Mouse (Mus musculus): ENCODE data around the gene Ugt1a10. TPM values are rescaled to one million over a fixed set of nuclear protein-coding genes. Genes with fewer than 3 reads are reported as not detected.

Ugt1a10 gene
- polyA plus RNA-seq, 1 experiment from 2014 or later, result not detected

DNA sequence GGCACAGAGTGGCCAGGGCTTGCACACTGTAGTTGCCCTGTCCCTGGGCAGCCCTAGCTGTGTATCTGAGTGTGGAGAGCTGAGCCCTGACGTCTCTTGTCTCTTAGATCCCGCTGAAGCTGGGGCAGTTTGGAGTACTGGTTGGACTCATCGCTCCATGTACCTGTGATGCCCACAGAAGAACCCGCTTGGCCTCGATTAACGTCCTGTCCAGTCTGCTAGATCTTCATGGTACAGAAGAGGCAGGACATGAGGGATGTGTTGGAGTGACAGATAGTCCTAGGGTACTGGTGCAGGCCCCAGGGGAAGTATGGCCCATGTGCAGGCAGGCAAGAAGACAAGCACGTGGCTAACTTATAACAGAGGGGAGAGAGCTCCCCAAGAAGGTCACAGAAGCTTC is 194.4 kb downstream of the Ugt1a10 start:
- WGBS, result 76% methylated on average over 7 of the region's 7 CpGs
- Histone ChIP-seq H3K36me3 (no peaks in the 10 kb centered on the region), H3K27me3 (ENCODE audit: insufficient read depth, poor library complexity, severe bottlenecking) (no peaks in the 10 kb centered on the region), H3K9me3 (peaks cover 98% of the 10 kb centered on the region), H3K4me1 (replicated peaks) (no peaks in the 10 kb centered on the region), H3K4me3 (no peak overlapping the region), H3K27ac (no peak overlapping the region)
- no peak for DNase-seq (ENCODE audit: low spot score)

GRCm38 (mm10) chr1:88250023-88250422 is 194.8 kb downstream of the Ugt1a10 start:
- Histone ChIP-seq H3K27ac (no peak overlapping the region), H3K27me3 (ENCODE audit: insufficient read depth, poor library complexity, severe bottlenecking) (no peaks in the 10 kb centered on the region), H3K36me3 (no peaks in the 10 kb centered on the region), H3K4me1 (replicated peaks) (no peaks in the 10 kb centered on the region), H3K9me3 (peaks cover 98% of the 10 kb centered on the region), H3K4me3 (no peak overlapping the region)
- DNase-seq (ENCODE audit: low spot score), result no peak
- 83% methylated on average over 5 of the region's 5 CpGs for whole genome bisulfite sequencing

DNA sequence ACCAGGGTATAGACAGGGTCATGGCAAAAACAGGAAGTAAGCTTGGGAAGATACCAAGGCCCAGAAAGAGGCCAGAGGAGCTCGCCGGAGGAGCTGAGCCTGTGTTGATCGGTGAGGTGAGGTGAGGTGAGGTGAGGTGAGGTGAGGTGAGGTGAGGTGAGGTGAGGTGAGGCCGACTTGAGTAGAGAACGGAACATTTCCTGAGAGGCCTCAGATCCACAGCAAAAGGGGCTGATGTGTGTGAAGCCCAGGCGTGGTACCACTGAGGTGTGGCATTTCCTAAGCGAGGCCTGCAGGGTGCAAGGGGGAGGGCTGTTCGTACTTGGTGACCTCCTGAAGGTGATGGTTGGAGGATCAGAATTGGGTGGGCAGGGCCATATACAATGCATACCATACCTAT is 197.9 kb downstream of the Ugt1a10 start:
- Histone ChIP-seq H3K4me3 (no peak overlapping the region), H3K9me3 (peaks cover 98% of the 10 kb centered on the region), H3K27me3 (ENCODE audit: insufficient read depth, poor library complexity, severe bottlenecking) (no peaks in the 10 kb centered on the region), H3K36me3 (no peaks in the 10 kb centered on the region), H3K27ac (no peak overlapping the region), H3K4me1 (replicated peaks) (no peaks in the 10 kb centered on the region)
- no peak for DNase-seq (ENCODE audit: low spot score)
- WGBS, result 74% methylated on average over 8 of the region's 8 CpGs

DNA sequence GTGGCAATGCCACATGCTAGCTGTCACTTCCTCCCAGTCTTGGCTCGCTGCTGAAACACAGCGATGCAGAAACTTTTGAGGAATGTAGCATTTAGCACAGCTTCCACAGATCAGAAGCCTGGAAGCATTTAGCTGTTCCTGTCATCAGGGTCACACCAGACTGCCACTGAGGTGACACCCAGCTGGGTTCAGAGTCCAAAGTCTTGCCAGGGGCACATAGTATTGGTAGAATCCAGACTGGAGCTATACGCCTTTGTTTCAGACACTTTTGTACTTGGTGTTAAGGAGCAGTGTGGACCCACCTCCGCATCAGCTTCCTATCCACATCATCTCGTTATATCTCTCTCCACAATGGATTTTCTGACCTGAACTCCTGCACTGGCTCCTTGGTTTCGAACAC is 198.4 kb downstream of the Ugt1a10 start:
- Histone ChIP-seq H3K27ac (no peak overlapping the region), H3K4me1 (replicated peaks) (no peaks in the 10 kb centered on the region), H3K4me3 (no peak overlapping the region), H3K36me3 (no peaks in the 10 kb centered on the region), H3K27me3 (ENCODE audit: insufficient read depth, poor library complexity, severe bottlenecking) (no peaks in the 10 kb centered on the region), H3K9me3 (peaks cover 98% of the 10 kb centered on the region)
- no peak for DNase-seq (ENCODE audit: low spot score)
- WGBS, result 73% methylated on average over 6 of the region's 6 CpGs

GRCm38 (mm10) chr1:88254793-88255465 is 199.7 kb downstream of the Ugt1a10 start:
- H3K4me1 ChIP-seq (replicated peaks), result no peaks in the 10 kb centered on the region
- peaks cover 98% of the 10 kb centered on the region for H3K9me3 ChIP-seq
- DNase-seq (ENCODE audit: low spot score), result no peak
- no peak overlapping the region for H3K27ac ChIP-seq
- H3K4me3 ChIP-seq, result no peak overlapping the region
- peaks cover 8% of the 10 kb centered on the region for H3K36me3 ChIP-seq
- H3K27me3 ChIP-seq (ENCODE audit: insufficient read depth, poor library complexity, severe bottlenecking), result no peaks in the 10 kb centered on the region
- 88% methylated on average over 12 of the region's 12 CpGs for WGBS

GRCm38 (mm10) chr1:88255466-88255857 is 200.3 kb downstream of the Ugt1a10 start:
- H3K27ac ChIP-seq, result no peak overlapping the region
- DNase-seq (ENCODE audit: low spot score), result no peak
- H3K27me3 ChIP-seq (ENCODE audit: insufficient read depth, poor library complexity, severe bottlenecking), result no peaks in the 10 kb centered on the region
- peaks cover 14% of the 10 kb centered on the region for H3K36me3 ChIP-seq
- WGBS, result 57% methylated on average over 2 of the region's 2 CpGs
- peaks cover 98% of the 10 kb centered on the region for H3K9me3 ChIP-seq
- no peak overlapping the region for H3K4me3 ChIP-seq
- H3K4me1 ChIP-seq (replicated peaks), result no peaks in the 10 kb centered on the region

- peaks cover 98% of the 10 kb centered on the region for H3K9me3 ChIP-seq
- H3K4me1 ChIP-seq (replicated peaks), result no peaks in the 10 kb centered on the region
- no peak for DNase-seq (ENCODE audit: low spot score)
- H3K36me3 ChIP-seq, result peaks cover 21% of the 10 kb centered on the region
- H3K4me3 ChIP-seq, result no peak overlapping the region
- no peaks in the 10 kb centered on the region for H3K27me3 ChIP-seq (ENCODE audit: insufficient read depth, poor library complexity, severe bottlenecking)
- WGBS, result 83% methylated on average over 13 of the region's 13 CpGs
- H3K27ac ChIP-seq, result no peak overlapping the region
Observed at GRCm38 (mm10) chr1:88255989-88256754, 201.0 kb downstream of the Ugt1a10 start.

- Histone ChIP-seq H3K27ac (no peak overlapping the region), H3K27me3 (ENCODE audit: insufficient read depth, poor library complexity, severe bottlenecking) (no peaks in the 10 kb centered on the region), H3K4me3 (no peak overlapping the region), H3K36me3 (peaks cover 30% of the 10 kb centered on the region), H3K4me1 (replicated peaks) (no peaks in the 10 kb centered on the region), H3K9me3 (peaks cover 99% of the 10 kb centered on the region)
- DNase-seq (ENCODE audit: low spot score), result no peak
- 82% methylated on average over 10 of the region's 10 CpGs for WGBS
Observed at GRCm38 (mm10) chr1:88256886-88257663, 201.9 kb downstream of the Ugt1a10 start.

DNA sequence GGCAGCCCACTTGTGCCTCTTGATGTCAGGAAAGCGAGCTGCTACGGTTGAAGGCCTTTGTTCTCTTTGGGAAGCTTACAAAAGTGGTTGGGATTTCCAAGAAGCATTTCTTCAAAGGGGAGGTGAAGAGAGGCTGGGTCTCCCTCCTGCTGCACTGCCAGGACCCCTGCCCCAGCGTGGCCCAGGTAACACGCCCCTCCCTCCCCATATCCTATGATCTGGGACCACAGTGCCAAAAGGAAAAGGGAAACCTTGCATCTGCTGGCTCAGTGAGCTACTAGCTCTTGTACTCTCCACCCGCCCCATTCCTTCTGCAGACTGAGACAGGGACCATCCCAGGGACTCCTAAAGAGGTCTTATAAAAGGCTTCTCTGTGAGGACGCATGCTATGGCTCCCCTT is 202.5 kb downstream of the Ugt1a10 start:
- no peak for DNase-seq (ENCODE audit: low spot score)
- Histone ChIP-seq H3K9me3 (peaks cover 99% of the 10 kb centered on the region), H3K27ac (no peak overlapping the region), H3K4me3 (no peak overlapping the region), H3K4me1 (replicated peaks) (no peaks in the 10 kb centered on the region), H3K27me3 (ENCODE audit: insufficient read depth, poor library complexity, severe bottlenecking) (no peaks in the 10 kb centered on the region), H3K36me3 (peaks cover 36% of the 10 kb centered on the region)
- WGBS, result 80% methylated on average over 6 of the region's 6 CpGs

- Histone ChIP-seq H3K27me3 (ENCODE audit: insufficient read depth, poor library complexity, severe bottlenecking) (no peaks in the 10 kb centered on the region), H3K9me3 (peaks cover 99% of the 10 kb centered on the region), H3K36me3 (peaks cover 43% of the 10 kb centered on the region), H3K27ac (no peak overlapping the region), H3K4me1 (replicated peaks) (no peaks in the 10 kb centered on the region), H3K4me3 (no peak overlapping the region)
- DNase-seq (ENCODE audit: low spot score), result no peak
- 69% methylated on average over 6 of the region's 6 CpGs for WGBS
Observed at GRCm38 (mm10) chr1:88258361-88258760, 203.2 kb downstream of the Ugt1a10 start.

- H3K4me1 ChIP-seq (replicated peaks), result no peaks in the 10 kb centered on the region
Observed at GRCm38 (mm10) chr1:88258881-88259642, 203.9 kb downstream of the Ugt1a10 start.

DNA sequence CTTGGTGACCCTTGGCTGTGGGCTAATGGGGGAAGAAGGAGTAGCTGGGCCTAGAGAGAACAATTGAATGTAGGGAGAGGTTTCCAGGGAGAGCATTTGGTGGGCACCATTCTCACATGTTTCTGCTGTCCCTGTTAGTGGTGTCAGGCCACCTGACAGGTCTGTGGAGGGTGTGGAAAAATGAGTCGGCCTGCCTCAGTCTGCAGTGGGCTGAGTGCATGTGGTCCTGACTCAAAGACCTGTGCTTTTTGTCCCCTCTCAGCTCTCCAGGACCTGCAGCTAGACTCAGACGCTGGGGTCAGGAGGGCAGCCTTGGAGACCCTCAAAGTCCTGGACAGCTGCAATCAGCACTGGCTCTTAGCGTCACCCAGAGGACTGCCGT is 204.4 kb downstream of the Ugt1a10 start:
- Histone ChIP-seq H3K36me3 (peaks cover 55% of the 10 kb centered on the region), H3K4me1 (replicated peaks) (no peaks in the 10 kb centered on the region), H3K27ac (no peak overlapping the region), H3K4me3 (no peak overlapping the region), H3K27me3 (ENCODE audit: insufficient read depth, poor library complexity, severe bottlenecking) (no peaks in the 10 kb centered on the region), H3K9me3 (peaks cover 98% of the 10 kb centered on the region)
- DNase-seq (ENCODE audit: low spot score), result no peak
- 78% methylated on average over 4 of the region's 4 CpGs for WGBS

More at GRCm38 (mm10) chr1:88258881-88259642, 203.9 kb downstream of the Ugt1a10 start:
- Histone ChIP-seq H3K27me3 (ENCODE audit: insufficient read depth, poor library complexity, severe bottlenecking) (no peaks in the 10 kb centered on the region), H3K9me3 (peaks cover 98% of the 10 kb centered on the region), H3K27ac (no peak overlapping the region), H3K36me3 (peaks cover 50% of the 10 kb centered on the region), H3K4me3 (no peak overlapping the region)
- DNase-seq (ENCODE audit: low spot score), result no peak
- 79% methylated on average over 8 of the region's 8 CpGs for WGBS
